In genomic region chr3:19430159-19430558, GRCm38 (mm10) we compare ENCODE assay signal across 12 mouse cellular contexts.
DNase-seq lines count a peak whose midpoint lies in the region; ATAC-seq and TF ChIP-seq lines count a peak whose summit lies in the region.
"Had no signal": no experiment of that assay in that cellular context is flagged by ENCODE, and none has a peak within 500 bp of the region (broad histone marks: within the 10 kb centered on the region; RNA-seq: fewer than 3 reads in every experiment).

No protein-coding gene starts in this region.

- no peak for TF ChIP-seq POLR2A in myocyte (IDR thresholded peaks at IDR 0.05; ENCODE audit: insufficient read length, low read depth)

- TF ChIP-seq EP300 in stomach, postnatal 0 days (optimal IDR thresholded peaks at IDR 0.05): no peak

- no peak overlapping the region for H3ac ChIP-seq in myocyte (ENCODE audit: control insufficient read depth, insufficient read length)

- H3K27ac ChIP-seq in stomach, postnatal 0 days (replicated peaks): peak overlapping the region; percentile 30; the same call in 1 of the 2 replicates
- H3K27ac ChIP-seq: forebrain, embryonic 13.5 days had no signal

- H3K4me3 ChIP-seq in myocyte: no peak overlapping the region
- H3K4me3 ChIP-seq in stomach, postnatal 0 days (ENCODE audit: low read depth, low read length): no peak overlapping the region
- H3K4me3 ChIP-seq: forebrain, embryonic 13.5 days had no signal

- 74% methylated on average over 4 of the region's 4 CpGs for WGBS in stomach, postnatal 0 days

- TF ChIP-seq CTCF in stomach, postnatal 0 days (IDR thresholded peaks at IDR 0.05; ENCODE audit: low read depth): no peak

- no peaks in the 10 kb centered on the region for H3K4me1 ChIP-seq in stomach, postnatal 0 days (replicated peaks; ENCODE audit: control insufficient read depth, insufficient read depth)
- H3K4me1 ChIP-seq: forebrain, embryonic 13.5 days had no signal

- peak overlapping the region; percentile 43 for H3K4me2 ChIP-seq in myocyte (ENCODE audit: low read depth)
- no peak overlapping the region for H3K4me2 ChIP-seq in stomach, postnatal 0 days (replicated peaks; ENCODE audit: low read depth)
- H3K4me2 ChIP-seq: forebrain, embryonic 13.5 days; liver, embryonic 11.5 days had no signal

- ATAC-seq in stomach, postnatal 0 days (ENCODE audit: low FRiP score, low TSS enrichment): no peak
- no peak for ATAC-seq in megakaryocyte-erythroid progenitor cell, adult 5-6 weeks (replicated peaks; ENCODE audit: low FRiP score, low TSS enrichment, poor library complexity, severe bottlenecking)
- ATAC-seq: forebrain, embryonic 13.5 days; hindbrain, embryonic 16.5 days had no signal

- H3K9me3 ChIP-seq in stomach, postnatal 0 days (ENCODE audit: control insufficient read depth, low read length): no peaks in the 10 kb centered on the region
- H3K9me3 ChIP-seq: forebrain, embryonic 13.5 days had no signal

- no peak overlapping the region for H3K9ac ChIP-seq in stomach, postnatal 0 days (ENCODE audit: low read length)
- H3K9ac ChIP-seq: forebrain, embryonic 13.5 days had no signal

- H3K36me3 ChIP-seq in myocyte (ENCODE audit: control insufficient read depth, insufficient read depth): no peaks in the 10 kb centered on the region
- no peaks in the 10 kb centered on the region for H3K36me3 ChIP-seq in stomach, postnatal 0 days (ENCODE audit: control insufficient read depth, insufficient read depth, low read length)

- no peaks in the 10 kb centered on the region for H3K79me2 ChIP-seq in myocyte (ENCODE audit: control insufficient read depth, insufficient read depth)

- H3K27me3 ChIP-seq in myocyte (ENCODE audit: control insufficient read depth, insufficient read depth, insufficient read length): no peaks in the 10 kb centered on the region
- H3K27me3 ChIP-seq in stomach, postnatal 0 days (ENCODE audit: control insufficient read depth, insufficient read depth, low read length): no peaks in the 10 kb centered on the region
- H3K27me3 ChIP-seq: forebrain, embryonic 13.5 days had no signal

- DNase-seq in spleen, adult 12 weeks (ENCODE audit: low spot score): peak; percentile 19
- DNase-seq in spleen, postnatal 14 days (ENCODE audit: low spot score in 2 of 2): no peak
- DNase-seq in T-cell, adult 2 months (ENCODE audit: low spot score): peak; percentile 90
- no peak for DNase-seq in stomach, postnatal 0 days (ENCODE audit: low spot score)
- no peak for DNase-seq in MN1 (ENCODE audit: low spot score)
- DNase-seq: adrenal gland, postnatal 10 days; midbrain, embryonic 14.5 days had no signal

TF ChIP-seq in myocyte, 11 proteins besides CTCF, POLR2A, EP300 and RAD21:
- TF ChIP-seq USF1 (IDR thresholded peaks at IDR 0.05; ENCODE audit: low read depth) (peak; percentile 14), MYOD1 (IDR thresholded peaks at IDR 0.05; ENCODE audit: control insufficient read depth in 1 of 3, insufficient read length in 2 of 3, low read depth in 2 of 3) (no peak)
TF ChIP-seq in myocyte: peak in this region for 1.

Comparison
In these comparisons a context has a peak if more than half of its experiments do, and no peak if none do; other contexts are left out.
1. DNase-seq: peak in spleen, adult 12 weeks (single experiment) and T-cell, adult 2 months (single experiment); none in spleen, postnatal 14 days (0 of 2), stomach, postnatal 0 days (single experiment) and MN1 (single experiment).